Mouse (Mus musculus) kidney, adult 2 months (tissue): ENCODE results near the gene Eif2s3x.

ENCODE experiments used
- CTCF ChIP-seq: fragments of 200-500 bp; conservative IDR thresholded peaks from 2 replicates; pipeline ENCODE4 v1.5.1; 2011; ENCODE audit warnings: low read depth, mild to moderate bottlenecking, control low read depth, low read length, moderate library complexity, mixed read lengths; ENCODE audit not compliant: insufficient read depth, insufficient read length
- POLR2A ChIP-seq: fragments of 200-500 bp; IDR thresholded peaks from one replicate; pipeline ENCODE4 v1.6.1; 2011; ENCODE audit warnings: low read depth, low read length, control low read depth

GRCm38 (mm10) chrX:94235601-94236000 is 22.9 kb upstream of the Eif2s3x start:
- TF ChIP-seq CTCF (no peak), POLR2A (no peak)
